8 mouse cellular contexts compared by ENCODE assay signal in genomic region chr1:84284293-84285068, GRCm38 (mm10).
A peak's percentile ranks its signal among the peaks of the same experiment; 100 is the strongest.
DNase-seq lines count a peak whose midpoint lies in the region; ATAC-seq and TF ChIP-seq lines count a peak whose summit lies in the region.

No protein-coding gene starts in this region.

- no peaks in the 10 kb centered on the region for H3K36me3 ChIP-seq in ES-E14 (ENCODE audit: control insufficient read depth, insufficient read depth, low read length, poor library complexity, severe bottlenecking)
- no peaks in the 10 kb centered on the region for H3K36me3 ChIP-seq in forebrain, embryonic 14.5 days (ENCODE audit: control insufficient read depth, insufficient read depth, low read length)
- no peaks in the 10 kb centered on the region for H3K36me3 ChIP-seq in lung, embryonic 16.5 days (ENCODE audit: control insufficient read depth, insufficient read depth, low read length)

- H3K4me1 ChIP-seq in ES-E14 (ENCODE audit: control insufficient read depth in 2 of 2, insufficient read depth in 2 of 2, low read length in 2 of 2, poor library complexity in 1 of 2): peaks cover 2 to 5% of the 10 kb centered on the region in 2 experiments; a peak in 1 of 4 replicates
- peaks cover 8% of the 10 kb centered on the region; the same call in 1 of the 2 replicates for H3K4me1 ChIP-seq in forebrain, embryonic 14.5 days (ENCODE audit: control insufficient read depth, insufficient read depth, low read length)
- peaks cover 3% of the 10 kb centered on the region; the same call in 1 of the 2 replicates for H3K4me1 ChIP-seq in lung, embryonic 16.5 days (replicated peaks; ENCODE audit: control insufficient read depth, insufficient read depth, low read length)
- H3K4me1 ChIP-seq in olfactory bulb, adult 2 months (ENCODE audit: control insufficient read depth, insufficient read depth, low read length): peaks cover 15% of the 10 kb centered on the region

- in situ Hi-C loops in ES-E14 (cut with MboI; ENCODE audit: low sequenced_read_pairs in 2 of 2, unreplicated experiment in 2 of 2): loop anchor here in 1 of 2 experiments (25.0 kb wide), 1 partner anchor 547 kb away; no protein-coding TSS in a partner anchor

- H3K4me2 ChIP-seq in forebrain, embryonic 14.5 days (ENCODE audit: low read length): peak overlapping the region; percentile 80
- H3K4me2 ChIP-seq in lung, embryonic 16.5 days (ENCODE audit: low read depth, low read length): peak overlapping the region; percentile 88

- no peaks in the 10 kb centered on the region for H3K9me3 ChIP-seq in ES-E14 (ENCODE audit: control insufficient read depth, insufficient read depth, low read depth, low read length)
- H3K9me3 ChIP-seq in forebrain, embryonic 14.5 days (replicated peaks; ENCODE audit: control insufficient read depth, low read length): no peaks in the 10 kb centered on the region
- H3K9me3 ChIP-seq in lung, embryonic 16.5 days (ENCODE audit: control insufficient read depth, low read length): no peaks in the 10 kb centered on the region

- H3K27me3 ChIP-seq in forebrain, embryonic 14.5 days (replicated peaks; ENCODE audit: control insufficient read depth, insufficient read depth, low read length): no peaks in the 10 kb centered on the region
- peaks cover 13% of the 10 kb centered on the region for H3K27me3 ChIP-seq in lung, embryonic 16.5 days (ENCODE audit: control insufficient read depth, insufficient read depth, low read depth, low read length)

- H3K4me3 ChIP-seq in ES-E14 (ENCODE audit: insufficient read depth in 1 of 2, low read depth in 1 of 2, low read length in 2 of 2, poor library complexity in 1 of 2, severe bottlenecking in 1 of 2): peak overlapping the region; percentile 82 to 94
- peak overlapping the region; percentile 66 for H3K4me3 ChIP-seq in forebrain, embryonic 14.5 days (ENCODE audit: low read depth, low read length)
- H3K4me3 ChIP-seq in layer of hippocampus, adult 2 months: peak overlapping the region; percentile 79
- H3K4me3 ChIP-seq in lung, embryonic 16.5 days (ENCODE audit: low read length): peak overlapping the region; percentile 59
- H3K4me3 ChIP-seq in olfactory bulb, adult 2 months (ENCODE audit: insufficient read depth, low read depth, low read length): peak overlapping the region; percentile 87

- 5% methylated on average over 44 of the region's 53 CpGs for WGBS in forebrain, embryonic 14.5 days
- WGBS in lung, embryonic 16.5 days: 3% methylated on average over 34 of the region's 53 CpGs
- 4% methylated on average over 45 of the region's 53 CpGs for WGBS in olfactory bulb, adult 2 months

- no peak overlapping the region for H3K27ac ChIP-seq in ES-E14 (ENCODE audit: insufficient read depth, low read depth, low read length, poor library complexity, severe bottlenecking)
- no peak overlapping the region for H3K27ac ChIP-seq in forebrain, embryonic 14.5 days (ENCODE audit: low read depth, low read length)
- peak overlapping the region; percentile 89 for H3K27ac ChIP-seq in layer of hippocampus, adult 2 months
- no peak overlapping the region for H3K27ac ChIP-seq in lung, embryonic 16.5 days (ENCODE audit: low read length)
- peak overlapping the region; percentile 58 for H3K27ac ChIP-seq in olfactory bulb, adult 2 months (ENCODE audit: insufficient read depth, low read depth, low read length)

- intact Hi-C loops in heart, postnatal 14 days (cut with DNase I): loop anchor here (10.0 kb wide), 3 partner anchors 150 to 540 kb away; no protein-coding TSS in a partner anchor

- H3K9ac ChIP-seq in ES-E14 (ENCODE audit: insufficient read depth, low read depth, low read length, poor library complexity, severe bottlenecking): peak overlapping the region; percentile 86
- H3K9ac ChIP-seq in forebrain, embryonic 14.5 days (ENCODE audit: low read length): peak overlapping the region; percentile 86
- H3K9ac ChIP-seq in lung, embryonic 16.5 days (ENCODE audit: low read length): peak overlapping the region; percentile 70

- TF ChIP-seq CTCF in layer of hippocampus, adult 2 months (conservative IDR thresholded peaks at IDR 0.05): peak; percentile 45
- TF ChIP-seq CTCF in olfactory bulb, adult 2 months (IDR thresholded peaks at IDR 0.05; ENCODE audit: insufficient read depth, low read depth, low read length): no peak

- ATAC-seq in forebrain, embryonic 14.5 days: peak; percentile 91
- peak; percentile 91 for ATAC-seq in lung, embryonic 16.5 days (ENCODE audit: low read depth)

- TF ChIP-seq POLR2A in olfactory bulb, adult 2 months (IDR thresholded peaks at IDR 0.05; ENCODE audit: insufficient read depth, low read depth, low read length): peak; percentile 41

- peak; percentile 25 for DNase-seq in ES-E14 (ENCODE audit: low read depth, low spot score)
- peak; percentile 66 for DNase-seq in cerebellum, adult 11 months
- DNase-seq in forebrain, embryonic 14.5 days (ENCODE audit: low spot score): peak; percentile 72
- DNase-seq in heart, postnatal 14 days: peak; percentile 61 to 76
- DNase-seq in layer of hippocampus, adult 2 months (ENCODE audit: low spot score in 2 of 2): peak; percentile 19 to 42
- DNase-seq in B cell, adult 2 months: no peak

TF ChIP-seq in ES-E14, 5 proteins besides CTCF, POLR2A, EP300 and RAD21:
- 0 out of 2 replicates have a peak, but pooled peaks have one; percentile 7 for TF ChIP-seq HCFC1 (IDR thresholded peaks at IDR 0.05; ENCODE audit: borderline replicate concordance, insufficient read depth, low read length)
- TF ChIP-seq CHD2 (IDR thresholded peaks at IDR 0.05; ENCODE audit: low read depth, low read length): no peak

Comparison
In these comparisons a context has a peak if more than half of its experiments do, and no peak if none do; other contexts are left out.
1. DNase-seq: peak in ES-E14 (single experiment), cerebellum, adult 11 months (single experiment), forebrain, embryonic 14.5 days (single experiment), heart, postnatal 14 days (2 of 2) and layer of hippocampus, adult 2 months (2 of 2); none in B cell, adult 2 months (0 of 2).
2. H3K27ac ChIP-seq: peak in layer of hippocampus, adult 2 months (single experiment) and olfactory bulb, adult 2 months (single experiment); none in ES-E14 (single experiment), forebrain, embryonic 14.5 days (single experiment) and lung, embryonic 16.5 days (single experiment).
3. Peak in every context shown above with its lines, with median percentiles within 50 percentile points of each other: H3K4me3 ChIP-seq and H3K9ac ChIP-seq.